Mouse (Mus musculus) kidney, embryonic 14.5 days (tissue): ENCODE results near the gene Trim47. TPM values are rescaled to one million over a fixed set of nuclear protein-coding genes. Genes with fewer than 3 reads are reported as not detected.

Experiments used
- ATAC-seq: fragments of 200-750 bp; cut with Nextera tagmentation; 2 replicates; pipeline ENCODE4 v1.8.0; 2017; ENCODE audit warnings: moderate number of reproducible peaks, mild to moderate bottlenecking, moderate TSS enrichment, moderate library complexity; ENCODE audit not compliant: low FRiP score, low TSS enrichment
- H3K27ac ChIP-seq: fragments of 300-500 bp; sonication (generic); 2 replicates; pipeline ENCODE4 v1.5.1; 2014; ENCODE audit warnings: low read depth, mild to moderate bottlenecking, low read length, moderate library complexity, mixed read lengths
- H3K27me3 ChIP-seq: fragments of 300-500 bp; sonication (generic); 2 replicates; pipeline ENCODE4 v1.6.1; 2014; ENCODE audit warnings: mild to moderate bottlenecking, low read length; ENCODE audit not compliant: control insufficient read depth, insufficient read depth
- H3K36me3 ChIP-seq: fragments of 300-500 bp; sonication (generic); 2 replicates; pipeline ENCODE4 v1.6.1; 2014; ENCODE audit warnings: low read length, mixed read lengths; ENCODE audit not compliant: control insufficient read depth, insufficient read depth
- H3K4me1 ChIP-seq: fragments of 300-500 bp; sonication (generic); 2 replicates; pipeline ENCODE4 v1.6.1; 2014; ENCODE audit warnings: low read length, mixed read lengths; ENCODE audit not compliant: control insufficient read depth, insufficient read depth
- H3K4me2 ChIP-seq: fragments of 300-500 bp; sonication (generic); replicated peaks from 2 replicates; pipeline ENCODE4 v1.6.1; 2014; ENCODE audit warnings: low read depth, mild to moderate bottlenecking, low read length
- H3K4me3 ChIP-seq: fragments of 300-500 bp; sonication (generic); 2 replicates; pipeline ENCODE4 v1.5.1; 2014; ENCODE audit warnings: mild to moderate bottlenecking, low read length
- H3K9ac ChIP-seq: fragments of 300-500 bp; sonication (generic); 2 replicates; pipeline ENCODE4 v1.6.1; 2014; ENCODE audit warnings: low read depth, mild to moderate bottlenecking, low read length, moderate library complexity
- H3K9me3 ChIP-seq: fragments of 300-500 bp; sonication (generic); 2 replicates; pipeline ENCODE4 v1.6.1; 2016; ENCODE audit warnings: low read length; ENCODE audit not compliant: control insufficient read depth
- WGBS: fragments of 180-500 bp; shearing (Covaris S2); extraction: QIAGEN DNeasy Blood & Tissue Kit; methylation state at CpG from one replicate; pipeline ENCODE4 v1.1.7; 2014; 5-methylcytosine and 5-hydroxymethylcytosine counted together
- polyA plus RNA-seq: library from polyadenylated mRNA; unstranded; fragments of >200 nt; fragmentation: Nextera tagmentation; extraction: Ambion mirVana; gene quantifications from 2 replicates; pipeline ENCODE4 v1.2.1, GENCODE M21; 2014

The Trim47 gene
- polyA plus RNA-seq, 1 experiment from 2014 or later: 12.8 TPM

GRCm38 (mm10) chr11:116142211-116142991, 15.4 kb upstream of the Trim47 start:
- H3K9me3 ChIP-seq: no peaks in the 10 kb centered on the region
- peaks cover 5% of the 10 kb centered on the region; the same call in 1 of the 2 replicates for H3K4me1 ChIP-seq
- H3K9ac ChIP-seq: no peak overlapping the region
- no peak overlapping the region for H3K27ac ChIP-seq
- no peak overlapping the region for H3K4me2 ChIP-seq
- no peaks in the 10 kb centered on the region for H3K27me3 ChIP-seq
- H3K36me3 ChIP-seq: peaks cover 55% of the 10 kb centered on the region
- no peak overlapping the region for H3K4me3 ChIP-seq
- ATAC-seq: no peak
- WGBS: 69% methylated on average over 10 of the region's 10 CpGs

GRCm38 (mm10) chr11:116138468-116139138, 11.6 kb upstream of the Trim47 start, which contains the start of gene Mrpl38:
Gene Mrpl38, minus strand, starts transcription at chr11:116138868.
- H3K27me3 ChIP-seq: no peaks in the 10 kb centered on the region
- H3K36me3 ChIP-seq: peaks cover 46% of the 10 kb centered on the region
- H3K9ac ChIP-seq: peak within 1 kb of the TSS; percentile 84
- H3K9me3 ChIP-seq: no peaks in the 10 kb centered on the region
- peak; percentile 96 for ATAC-seq
- H3K27ac ChIP-seq: peak within 1 kb of the TSS; percentile 76
- WGBS: under 1% methylated on average over 60 of the region's 60 CpGs
- H3K4me1 ChIP-seq: peaks cover 5% of the 10 kb centered on the region; the same call in 1 of the 2 replicates
- H3K4me3 ChIP-seq: peak within 1 kb of the TSS; percentile 98
- peak within 1 kb of the TSS; percentile 71 for H3K4me2 ChIP-seq

GRCm38 (mm10) chr11:116138096-116138467, 11.1 kb upstream of the Trim47 start:
- Histone ChIP-seq H3K4me3 (peak overlapping the region; percentile 98), H3K27ac (peak overlapping the region; percentile 76), H3K9me3 (no peaks in the 10 kb centered on the region), H3K9ac (peak overlapping the region; percentile 84), H3K4me1 (peaks cover 5% of the 10 kb centered on the region; the same call in 1 of the 2 replicates), H3K36me3 (peaks cover 43% of the 10 kb centered on the region), H3K4me2 (peak overlapping the region; percentile 71), H3K27me3 (no peaks in the 10 kb centered on the region)
- no peak for ATAC-seq
- under 1% methylated on average over 20 of the region's 20 CpGs for WGBS

GRCm38 (mm10) chr11:116134171-116134570, 7.2 kb upstream of the Trim47 start:
- no peak for ATAC-seq
- 80% methylated on average over 10 of the region's 10 CpGs for WGBS

GRCm38 (mm10) chr11:116133497-116133896, 6.5 kb upstream of the Trim47 start:
- no peaks in the 10 kb centered on the region for H3K27me3 ChIP-seq
- H3K4me2 ChIP-seq: no peak overlapping the region
- H3K9ac ChIP-seq: no peak overlapping the region
- H3K4me3 ChIP-seq: no peak overlapping the region
- H3K9me3 ChIP-seq: no peaks in the 10 kb centered on the region
- H3K4me1 ChIP-seq: peaks cover 8% of the 10 kb centered on the region; the same call in 1 of the 2 replicates
- WGBS: 84% methylated on average over 5 of the region's 5 CpGs
- no peak overlapping the region for H3K27ac ChIP-seq
- no peak for ATAC-seq
- peaks cover 40% of the 10 kb centered on the region for H3K36me3 ChIP-seq

More at GRCm38 (mm10) chr11:116134171-116134570, 7.2 kb upstream of the Trim47 start:
- Histone ChIP-seq H3K36me3 (peaks cover 40% of the 10 kb centered on the region), H3K9me3 (no peaks in the 10 kb centered on the region), H3K4me3 (no peak overlapping the region), H3K27me3 (no peaks in the 10 kb centered on the region), H3K9ac (no peak overlapping the region), H3K27ac (no peak overlapping the region), H3K4me2 (no peak overlapping the region), H3K4me1 (peaks cover 8% of the 10 kb centered on the region; the same call in 1 of the 2 replicates)

- Histone ChIP-seq H3K9ac (no peak overlapping the region), H3K4me2 (no peak overlapping the region), H3K27me3 (no peaks in the 10 kb centered on the region), H3K4me3 (no peak overlapping the region), H3K27ac (no peak overlapping the region), H3K9me3 (no peaks in the 10 kb centered on the region), H3K36me3 (peaks cover 40% of the 10 kb centered on the region), H3K4me1 (peaks cover 6% of the 10 kb centered on the region)
- no peak for ATAC-seq
- 84% methylated on average over 16 of the region's 16 CpGs for WGBS
Observed at GRCm38 (mm10) chr11:116132366-116133333, 5.6 kb upstream of the Trim47 start.

- ATAC-seq: no peak
- peak overlapping the region; percentile 73 for H3K4me2 ChIP-seq
- peak overlapping the region; percentile 67 for H3K4me3 ChIP-seq
- H3K4me1 ChIP-seq: peaks cover 7% of the 10 kb centered on the region
- WGBS: 81% methylated on average over 15 of the region's 15 CpGs
- H3K27ac ChIP-seq: peak overlapping the region; percentile 94
- peak overlapping the region; percentile 72; the same call in 1 of the 2 replicates for H3K9ac ChIP-seq
- no peaks in the 10 kb centered on the region for H3K27me3 ChIP-seq
- peaks cover 39% of the 10 kb centered on the region for H3K36me3 ChIP-seq
- H3K9me3 ChIP-seq: no peaks in the 10 kb centered on the region
Observed at GRCm38 (mm10) chr11:116131349-116132170, 4.5 kb upstream of the Trim47 start.
